Mouse (Mus musculus): ENCODE measurements around the gene Marcksl1.

Marcksl1 gene

GRCm38 (mm10) chr4:129513086-129513767 is at the start of gene Marcksl1:
Gene Marcksl1, plus strand, starts transcription at chr4:129513581.
- peak; percentile 96 to 97 for DNase-seq

- DNase-seq = no peak
Measured at GRCm38 (mm10) chr4:129464286-129464815, 49.0 kb upstream of the Marcksl1 start.

GRCm38 (mm10) chr4:129476047-129476446 is 37.3 kb upstream of the Marcksl1 start:
- DNase-seq = no peak

GRCm38 (mm10) chr4:129479863-129480262 is 33.5 kb upstream of the Marcksl1 start:
- no peak for DNase-seq

GRCm38 (mm10) chr4:129481090-129481489 is 32.3 kb upstream of the Marcksl1 start:
- no peak for DNase-seq

- DNase-seq = peak; percentile 58 to 79
Measured at GRCm38 (mm10) chr4:129490972-129491880, 22.2 kb upstream of the Marcksl1 start, which contains the start of the genes Tssk3 and Fam229a. Gene Tssk3, minus strand, starts transcription at chr4:129491022. Gene Fam229a, plus strand, starts transcription at chr4:129491190.

- peak in 1 of 2 experiments; percentile 55 for DNase-seq
Measured at GRCm38 (mm10) chr4:129494681-129495080, 18.7 kb upstream of the Marcksl1 start.

GRCm38 (mm10) chr4:129495672-129496562 is 17.5 kb upstream of the Marcksl1 start:
- no peak for DNase-seq

- DNase-seq = peak; percentile 54 to 70
Measured at GRCm38 (mm10) chr4:129496631-129497030, 16.8 kb upstream of the Marcksl1 start.

GRCm38 (mm10) chr4:129498941-129499340 is 14.4 kb upstream of the Marcksl1 start:
- peak in 1 of 2 experiments; percentile 32 for DNase-seq

GRCm38 (mm10) chr4:129500017-129500416 is 13.4 kb upstream of the Marcksl1 start:
- no peak for DNase-seq

GRCm38 (mm10) chr4:129500607-129501566 is 12.5 kb upstream of the Marcksl1 start:
- DNase-seq = peak; percentile 95 to 96

- DNase-seq = no peak
Measured at GRCm38 (mm10) chr4:129502327-129502888, 11.0 kb upstream of the Marcksl1 start.

- DNase-seq = peak in 1 of 2 experiments; percentile 36
Measured at GRCm38 (mm10) chr4:129502901-129503444, 10.4 kb upstream of the Marcksl1 start.

GRCm38 (mm10) chr4:129505511-129505910 is 7.9 kb upstream of the Marcksl1 start:
- no peak for DNase-seq

GRCm38 (mm10) chr4:129507434-129508236 is 5.7 kb upstream of the Marcksl1 start:
- DNase-seq = no peak

GRCm38 (mm10) chr4:129508237-129508515 is 5.2 kb upstream of the Marcksl1 start:
- no peak for DNase-seq

- no peak for DNase-seq
Measured at GRCm38 (mm10) chr4:129508834-129509600, 4.4 kb upstream of the Marcksl1 start.

GRCm38 (mm10) chr4:129509650-129510049 is 3.7 kb upstream of the Marcksl1 start:
- DNase-seq = no peak
